Mouse (Mus musculus): Measurements from ENCODE around the gene Gjd3.
A peak's percentile ranks its signal among the peaks of the same experiment; 100 is the strongest.

Gene Gjd3

DNA sequence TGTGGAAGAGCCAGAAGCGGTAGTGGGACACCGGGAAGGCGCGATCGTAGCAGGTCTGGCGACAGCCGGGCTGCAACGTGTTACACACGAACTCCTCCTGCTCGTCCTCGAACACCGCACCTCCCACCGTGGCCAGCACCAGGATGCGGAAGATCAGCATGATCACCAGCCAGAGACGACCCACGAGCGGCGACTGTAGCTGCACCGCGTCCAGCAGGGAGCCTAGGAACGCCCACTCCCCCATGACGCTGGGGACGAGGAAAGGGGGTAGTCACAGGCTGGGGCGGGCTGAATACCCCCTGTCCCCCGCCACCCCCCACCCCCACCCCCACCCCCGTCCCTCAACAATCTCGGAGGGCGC is at the start of gene Gjd3:
Gene Gjd3, minus strand, starts transcription at position 244 of the 361 bp plus-strand sequence.
- H3K27me3 ChIP-seq (ENCODE audit: insufficient read depth, low read length) = peaks cover 62% of the 10 kb centered on the region
- H3K9me3 ChIP-seq (ENCODE audit: low read length) = no peaks in the 10 kb centered on the region
- H3K4me3 ChIP-seq (replicated peaks; ENCODE audit: low read length) = peak within 1 kb of the TSS; percentile 86
- 0 out of 2 replicates have a peak, but pooled peaks cover 2% of the 10 kb centered on the region for H3K36me3 ChIP-seq (ENCODE audit: insufficient read depth, low read length)
- H3K4me1 ChIP-seq (replicated peaks; ENCODE audit: low read depth, low read length) = peaks cover 72% of the 10 kb centered on the region
- TF ChIP-seq NANOG (IDR thresholded peaks at IDR 0.05; ENCODE audit: borderline replicate concordance, low read length) (no peak), CTCF (conservative IDR thresholded peaks at IDR 0.05; ENCODE audit: low read length) (no peak), POU5F1 (IDR thresholded peaks at IDR 0.05; ENCODE audit: borderline replicate concordance, low read length) (no peak)

DNA sequence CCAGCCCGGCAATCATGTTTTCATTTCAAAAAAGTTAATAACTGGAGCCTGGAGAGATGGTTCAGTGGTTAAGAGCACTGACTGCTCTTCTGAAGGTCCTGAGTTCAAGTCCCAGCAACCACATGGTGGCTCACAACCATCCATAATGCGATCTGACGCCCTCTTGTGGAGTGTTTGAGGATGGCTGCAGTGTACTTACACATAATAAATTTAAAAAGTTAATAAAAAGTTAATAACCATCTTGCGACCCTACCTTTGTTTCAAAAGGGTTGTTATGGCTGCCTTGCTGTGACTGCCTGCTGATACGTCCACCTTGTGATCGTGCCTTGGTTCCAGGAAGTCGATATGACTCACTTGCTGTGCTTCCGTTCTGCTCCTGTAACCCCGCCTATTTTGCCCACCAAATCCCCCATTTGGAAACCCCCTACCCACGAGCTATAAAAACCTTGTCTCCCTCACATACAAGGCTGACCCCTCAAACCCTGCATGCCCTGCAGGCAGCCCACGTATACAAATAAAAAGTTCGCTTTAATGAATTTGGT is 44.2 kb upstream of the Gjd3 start:
- H3K4me1 ChIP-seq (replicated peaks; ENCODE audit: low read depth, low read length) = peaks cover 41% of the 10 kb centered on the region
- TF ChIP-seq CTCF (conservative IDR thresholded peaks at IDR 0.05; ENCODE audit: low read length) (peak; percentile 32), NANOG (IDR thresholded peaks at IDR 0.05; ENCODE audit: borderline replicate concordance, low read length) (no peak), POU5F1 (IDR thresholded peaks at IDR 0.05; ENCODE audit: borderline replicate concordance, low read length) (no peak)
- no peaks in the 10 kb centered on the region for H3K27me3 ChIP-seq (ENCODE audit: insufficient read depth, low read length)

DNA sequence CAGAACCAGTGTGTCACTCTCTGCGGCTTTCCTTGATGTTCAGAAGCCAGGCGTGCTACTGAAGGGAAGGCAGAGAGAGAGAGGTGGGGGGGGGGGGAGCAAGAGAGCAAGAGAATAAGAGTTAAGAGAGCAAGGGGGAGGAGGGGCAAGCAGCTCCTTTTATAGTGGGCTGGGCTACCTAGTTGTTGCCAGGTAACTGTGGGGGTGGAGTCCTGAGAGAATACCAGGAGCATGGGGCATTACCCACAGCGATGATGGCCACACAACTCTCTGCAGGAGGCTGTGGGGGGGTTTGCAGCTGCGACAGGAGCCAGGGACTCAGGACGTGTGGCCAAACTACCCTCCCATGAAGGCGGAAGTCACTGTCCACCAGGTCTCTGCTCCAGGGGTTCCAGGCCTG is 43.1 kb upstream of the Gjd3 start:
- Histone ChIP-seq H3K27me3 (ENCODE audit: insufficient read depth, low read length) (no peaks in the 10 kb centered on the region), H3K4me3 (replicated peaks; ENCODE audit: low read length) (no peak overlapping the region), H3K4me1 (replicated peaks; ENCODE audit: low read depth, low read length) (peaks cover 52% of the 10 kb centered on the region), H3K9me3 (ENCODE audit: low read length) (no peaks in the 10 kb centered on the region), H3K36me3 (ENCODE audit: insufficient read depth, low read length) (peaks cover 26% of the 10 kb centered on the region)
- TF ChIP-seq CTCF (conservative IDR thresholded peaks at IDR 0.05; ENCODE audit: low read length) = no peak
- no peak for TF ChIP-seq POU5F1 (IDR thresholded peaks at IDR 0.05; ENCODE audit: borderline replicate concordance, low read length)

More for the DNA sequence above, 44.2 kb upstream of the Gjd3 start:
- no peak overlapping the region for H3K4me3 ChIP-seq (replicated peaks; ENCODE audit: low read length)
- H3K9me3 ChIP-seq (ENCODE audit: low read length) = no peaks in the 10 kb centered on the region
- peaks cover 15% of the 10 kb centered on the region for H3K36me3 ChIP-seq (ENCODE audit: insufficient read depth, low read length)

DNA sequence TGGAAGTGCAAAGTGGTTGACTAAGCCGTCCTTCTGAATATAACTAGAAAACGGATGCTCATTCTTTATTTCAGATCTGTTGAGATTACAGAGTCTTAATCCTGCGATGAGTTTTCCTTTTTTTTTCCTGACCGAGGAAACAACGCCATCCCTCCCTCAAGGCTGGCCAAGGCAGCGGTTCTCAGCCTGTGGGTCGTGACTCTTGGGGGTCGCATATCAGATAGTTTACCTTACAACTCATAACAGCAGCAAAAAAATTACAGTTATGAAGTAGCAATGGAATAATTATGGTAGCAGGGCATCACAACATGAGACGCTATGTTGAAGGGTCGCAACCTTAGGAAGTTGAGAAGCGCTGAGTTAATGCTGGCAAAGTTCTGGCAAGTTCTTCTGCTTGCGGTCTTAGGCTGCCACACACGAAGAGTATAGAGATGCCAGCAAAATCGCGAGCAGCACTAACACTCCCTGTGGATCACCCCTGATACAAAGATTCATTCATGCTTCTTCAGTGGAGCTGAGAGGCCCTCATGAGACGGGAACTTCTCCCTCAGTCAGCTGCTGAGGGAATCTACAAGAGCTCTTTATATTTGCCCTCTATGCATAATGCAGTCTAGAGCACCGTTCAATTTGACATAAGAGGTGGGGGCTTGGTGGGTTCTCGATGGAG is 41.8 kb upstream of the Gjd3 start:
- Histone ChIP-seq H3K36me3 (ENCODE audit: insufficient read depth, low read length) (peaks cover 38% of the 10 kb centered on the region), H3K9me3 (ENCODE audit: low read length) (no peaks in the 10 kb centered on the region), H3K27me3 (ENCODE audit: insufficient read depth, low read length) (no peaks in the 10 kb centered on the region), H3K4me3 (replicated peaks; ENCODE audit: low read length) (peak overlapping the region; percentile 97; the same call in 1 of the 2 replicates), H3K4me1 (replicated peaks; ENCODE audit: low read depth, low read length) (peaks cover 62% of the 10 kb centered on the region)
- TF ChIP-seq POU5F1 (IDR thresholded peaks at IDR 0.05; ENCODE audit: borderline replicate concordance, low read length) = no peak
- TF ChIP-seq CTCF (conservative IDR thresholded peaks at IDR 0.05; ENCODE audit: low read length) = no peak
- no peak for TF ChIP-seq NANOG (IDR thresholded peaks at IDR 0.05; ENCODE audit: borderline replicate concordance, low read length)

DNA sequence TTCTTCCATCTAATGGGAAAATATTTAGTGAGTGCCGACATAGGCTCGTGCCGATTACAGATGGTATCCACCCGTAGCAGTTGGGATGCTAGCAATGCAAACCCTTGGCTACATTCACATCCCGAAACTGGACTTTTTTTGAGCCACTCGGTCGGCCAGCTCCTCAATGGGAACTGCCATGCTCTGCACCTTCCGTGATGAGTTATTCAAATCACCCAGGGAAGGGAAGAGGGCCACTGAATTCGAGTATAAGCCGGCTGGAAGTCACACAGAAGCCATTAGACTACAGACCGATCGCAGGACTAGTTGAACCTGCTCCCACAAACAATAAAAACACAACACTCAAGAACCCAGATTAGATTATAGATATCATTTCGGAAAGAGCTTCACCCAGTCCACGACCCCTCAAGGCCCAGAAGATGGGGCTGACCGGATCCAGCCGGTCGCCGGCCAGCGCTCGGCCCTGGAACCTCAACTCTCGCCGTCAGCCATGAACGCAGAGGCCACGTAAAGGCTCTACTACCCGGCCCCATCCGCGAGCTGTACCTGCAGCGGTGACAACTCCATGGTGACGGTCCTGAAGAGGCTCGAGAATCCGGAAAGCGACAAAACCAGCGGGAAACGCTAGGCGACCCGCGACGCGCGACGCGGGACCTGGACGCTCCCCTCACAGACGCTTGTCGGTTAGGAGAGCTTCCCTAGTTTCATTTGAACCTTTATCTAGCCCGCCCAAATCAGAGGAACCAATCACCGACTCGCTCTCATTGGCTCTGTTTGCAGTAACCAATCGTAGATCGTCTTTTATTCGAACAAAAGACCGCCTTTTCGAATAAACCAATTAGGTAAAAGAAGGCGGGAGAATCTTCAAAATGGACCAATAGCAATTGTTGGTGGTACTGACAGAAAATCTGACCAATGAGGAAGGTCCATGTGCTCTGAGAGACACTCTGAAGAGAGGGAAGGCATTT is 41.0 kb upstream of the Gjd3 start, which contains the start of gene Top2a:
Gene Top2a, minus strand, starts transcription at position 690 of the 968 bp plus-strand sequence.
- no peaks in the 10 kb centered on the region for H3K9me3 ChIP-seq (ENCODE audit: low read length)
- peak within 1 kb of the TSS; percentile 97 for H3K4me3 ChIP-seq (replicated peaks; ENCODE audit: low read length)
- no peaks in the 10 kb centered on the region for H3K27me3 ChIP-seq (ENCODE audit: insufficient read depth, low read length)
- H3K36me3 ChIP-seq (ENCODE audit: insufficient read depth, low read length) = peaks cover 46% of the 10 kb centered on the region
- peaks cover 61% of the 10 kb centered on the region for H3K4me1 ChIP-seq (replicated peaks; ENCODE audit: low read depth, low read length)
- TF ChIP-seq NANOG (IDR thresholded peaks at IDR 0.05; ENCODE audit: borderline replicate concordance, low read length) = no peak
- TF ChIP-seq CTCF (conservative IDR thresholded peaks at IDR 0.05; ENCODE audit: low read length) = no peak
- TF ChIP-seq POU5F1 (IDR thresholded peaks at IDR 0.05; ENCODE audit: borderline replicate concordance, low read length) = no peak

DNA sequence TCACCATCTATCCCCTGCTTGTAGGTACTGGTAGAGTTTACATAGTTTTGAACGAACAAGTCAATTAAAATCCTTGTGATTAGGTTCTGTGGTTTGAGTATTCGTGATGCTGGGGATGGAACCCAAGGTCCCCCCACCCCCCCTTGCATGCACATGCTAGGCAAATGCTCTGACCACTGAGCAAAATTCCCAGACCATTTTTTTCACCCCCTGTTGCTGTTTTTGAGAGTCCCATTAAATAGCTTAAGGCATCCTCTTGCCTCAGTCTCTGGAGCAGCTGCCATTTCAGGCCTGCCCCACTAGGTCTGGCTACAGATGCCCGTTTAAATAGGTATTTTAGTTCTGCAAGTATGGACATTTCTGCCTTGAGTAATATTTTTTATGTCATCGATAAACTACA is 40.3 kb upstream of the Gjd3 start:
- TF ChIP-seq CTCF (conservative IDR thresholded peaks at IDR 0.05; ENCODE audit: low read length) = no peak
- no peak for TF ChIP-seq NANOG (IDR thresholded peaks at IDR 0.05; ENCODE audit: borderline replicate concordance, low read length)
- no peak for TF ChIP-seq POU5F1 (IDR thresholded peaks at IDR 0.05; ENCODE audit: borderline replicate concordance, low read length)
- Histone ChIP-seq H3K36me3 (ENCODE audit: insufficient read depth, low read length) (peaks cover 53% of the 10 kb centered on the region), H3K4me3 (replicated peaks; ENCODE audit: low read length) (peak overlapping the region; percentile 97), H3K4me1 (replicated peaks; ENCODE audit: low read depth, low read length) (peaks cover 58% of the 10 kb centered on the region), H3K27me3 (ENCODE audit: insufficient read depth, low read length) (no peaks in the 10 kb centered on the region), H3K9me3 (ENCODE audit: low read length) (no peaks in the 10 kb centered on the region)

DNA sequence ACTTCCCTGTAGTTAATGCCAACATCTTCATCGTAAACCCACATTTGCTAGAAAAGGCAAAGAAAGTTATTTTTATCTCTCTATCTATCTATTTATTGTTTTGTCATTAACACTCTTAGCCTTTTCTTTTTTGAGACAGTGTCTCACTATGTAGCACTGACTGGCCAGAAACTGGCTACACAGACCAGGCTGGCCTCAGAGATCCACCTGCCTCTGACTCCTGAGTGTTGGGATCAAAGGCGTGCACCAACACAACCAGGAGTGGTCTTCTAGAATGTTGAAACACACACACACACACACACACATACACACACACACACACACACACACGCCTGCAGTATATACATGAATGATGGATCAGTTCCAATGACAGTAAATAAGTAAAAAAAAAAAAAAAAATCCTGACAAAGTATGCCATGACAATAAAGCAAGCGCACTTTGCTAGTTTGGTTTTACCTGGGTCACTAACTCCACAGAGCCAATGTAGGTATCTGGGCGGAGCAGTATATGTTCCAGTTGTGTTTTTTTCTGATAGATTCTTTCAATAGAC is 39.6 kb upstream of the Gjd3 start:
- peak overlapping the region; percentile 97 for H3K4me3 ChIP-seq (replicated peaks; ENCODE audit: low read length)
- no peak for TF ChIP-seq POU5F1 (IDR thresholded peaks at IDR 0.05; ENCODE audit: borderline replicate concordance, low read length)
- no peak for TF ChIP-seq CTCF (conservative IDR thresholded peaks at IDR 0.05; ENCODE audit: low read length)
- no peak for TF ChIP-seq NANOG (IDR thresholded peaks at IDR 0.05; ENCODE audit: borderline replicate concordance, low read length)
- no peaks in the 10 kb centered on the region for H3K27me3 ChIP-seq (ENCODE audit: insufficient read depth, low read length)
- H3K4me1 ChIP-seq (replicated peaks; ENCODE audit: low read depth, low read length) = peaks cover 61% of the 10 kb centered on the region
- H3K9me3 ChIP-seq (ENCODE audit: low read length) = no peaks in the 10 kb centered on the region
- H3K36me3 ChIP-seq (ENCODE audit: insufficient read depth, low read length) = peaks cover 60% of the 10 kb centered on the region

DNA sequence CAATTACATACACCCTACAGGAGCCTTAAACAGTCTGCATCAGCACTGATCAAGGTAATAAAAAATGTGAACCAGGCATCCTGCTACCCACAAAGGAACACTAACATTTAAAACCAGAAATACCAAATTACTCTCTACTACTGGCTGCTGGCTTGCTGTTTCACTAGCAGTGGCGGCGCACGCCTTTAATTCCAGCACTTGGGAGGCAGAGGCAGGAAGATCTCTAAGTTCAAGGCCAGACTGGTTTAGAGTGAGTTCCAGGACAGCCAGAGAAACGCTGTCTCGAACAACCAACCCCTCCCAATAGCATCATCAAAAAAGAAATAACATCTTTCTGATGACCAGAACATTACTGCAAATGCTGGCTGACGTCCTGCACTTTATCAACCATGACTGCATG is 37.0 kb upstream of the Gjd3 start:
- H3K4me3 ChIP-seq (replicated peaks; ENCODE audit: low read length) = no peak overlapping the region
- H3K4me1 ChIP-seq (replicated peaks; ENCODE audit: low read depth, low read length) = peaks cover 49% of the 10 kb centered on the region
- no peaks in the 10 kb centered on the region for H3K9me3 ChIP-seq (ENCODE audit: low read length)
- peaks cover 86% of the 10 kb centered on the region for H3K36me3 ChIP-seq (ENCODE audit: insufficient read depth, low read length)
- H3K27me3 ChIP-seq (ENCODE audit: insufficient read depth, low read length) = no peaks in the 10 kb centered on the region
- TF ChIP-seq CTCF (conservative IDR thresholded peaks at IDR 0.05; ENCODE audit: low read length) (no peak), NANOG (IDR thresholded peaks at IDR 0.05; ENCODE audit: borderline replicate concordance, low read length) (no peak), POU5F1 (IDR thresholded peaks at IDR 0.05; ENCODE audit: borderline replicate concordance, low read length) (no peak)
